Mouse (Mus musculus): Measurements from ENCODE around the gene Rtn3.

DNA sequence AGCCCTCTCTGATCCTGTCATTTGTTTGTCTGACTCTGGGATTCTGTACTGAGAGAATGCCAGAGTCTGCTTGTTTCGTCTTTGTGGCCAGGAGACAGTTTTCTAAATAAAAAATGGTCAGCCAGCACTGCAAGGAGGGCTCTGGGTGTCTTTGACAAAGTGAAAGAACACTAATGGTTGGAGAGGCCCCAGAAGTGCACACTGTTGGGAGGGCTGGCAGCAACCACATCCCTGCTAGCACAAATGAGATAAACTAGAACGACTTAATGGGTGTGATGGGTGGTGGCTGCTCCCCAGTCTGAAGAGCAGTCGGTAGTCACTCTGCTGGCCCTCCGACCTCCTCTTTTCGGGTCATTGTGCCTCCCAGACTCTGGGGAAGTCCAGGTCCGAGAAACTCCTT is 63.9 kb downstream of the Rtn3 start:
- TF ChIP-seq TAL1 (IDR thresholded peaks at IDR 0.05; ENCODE audit: low read length) = no peak
- no peak for TF ChIP-seq GATA1 (IDR thresholded peaks at IDR 0.05; ENCODE audit: low read length)
